Mouse (Mus musculus) hindbrain, embryonic 10.5 days (tissue): Measurements from ENCODE around the gene Lrtm2. TPM values are rescaled to one million over a fixed set of nuclear protein-coding genes. Genes with fewer than 3 reads are reported as not detected.

Experiments used
- DNase-seq: peaks from one replicate; pipeline ENCODE4 v3.0.0-alpha.2; 2017; ENCODE audit warnings: low spot score
- H3K27ac ChIP-seq: fragments of 300-500 bp; sonication (generic); 2 replicates; pipeline ENCODE4 v1.5.1; 2016; ENCODE audit warnings: mild to moderate bottlenecking, moderate library complexity
- H3K27me3 ChIP-seq: fragments of 300-500 bp; sonication (generic); 2 replicates; pipeline ENCODE4 v1.6.1; 2016; ENCODE audit warnings: mild to moderate bottlenecking; ENCODE audit not compliant: poor library complexity, insufficient read depth, severe bottlenecking
- H3K36me3 ChIP-seq: fragments of 300-500 bp; sonication (generic); 2 replicates; pipeline ENCODE4 v1.6.1; 2016; ENCODE audit warnings: mild to moderate bottlenecking, moderate library complexity
- H3K4me1 ChIP-seq: fragments of 300-500 bp; sonication (generic); replicated peaks from 2 replicates; pipeline ENCODE4 v1.6.1; 2016; ENCODE audit warnings: mild to moderate bottlenecking
- H3K4me3 ChIP-seq: fragments of 300-500 bp; sonication (generic); 2 replicates; pipeline ENCODE4 v1.5.1; 2016; ENCODE audit warnings: mild to moderate bottlenecking, moderate library complexity
- H3K9me3 ChIP-seq: fragments of 300-500 bp; sonication (generic); 2 replicates; pipeline ENCODE4 v1.6.1; 2016; ENCODE audit warnings: mild to moderate bottlenecking, moderate library complexity
- WGBS: fragments of 180-500 bp; shearing (Covaris S2); methylation state at CpG from one replicate; pipeline ENCODE4 v1.1.7; 2016; 5-methylcytosine and 5-hydroxymethylcytosine counted together
- polyA plus RNA-seq: library from polyadenylated mRNA; unstranded; fragments of >200 nt; fragmentation: Nextera tagmentation; extraction: Ambion mirVana; gene quantifications from 2 replicates; pipeline ENCODE4 v1.2.1, GENCODE M21; 2016

Gene Lrtm2
- polyA plus RNA-seq, 1 experiment from 2014 or later: 0.16 TPM

GRCm38 (mm10) chr6:119352501-119352900 is 21.9 kb upstream of the Lrtm2 start:
- Histone ChIP-seq H3K4me1 (no peaks in the 10 kb centered on the region; the same call in 1 of the 2 replicates), H3K27ac (no peak overlapping the region), H3K9me3 (no peaks in the 10 kb centered on the region), H3K27me3 (no peaks in the 10 kb centered on the region), H3K4me3 (no peak overlapping the region), H3K36me3 (peaks cover 52% of the 10 kb centered on the region)
- WGBS: 92% methylated on average over 6 of the region's 6 CpGs
- DNase-seq: no peak

DNA sequence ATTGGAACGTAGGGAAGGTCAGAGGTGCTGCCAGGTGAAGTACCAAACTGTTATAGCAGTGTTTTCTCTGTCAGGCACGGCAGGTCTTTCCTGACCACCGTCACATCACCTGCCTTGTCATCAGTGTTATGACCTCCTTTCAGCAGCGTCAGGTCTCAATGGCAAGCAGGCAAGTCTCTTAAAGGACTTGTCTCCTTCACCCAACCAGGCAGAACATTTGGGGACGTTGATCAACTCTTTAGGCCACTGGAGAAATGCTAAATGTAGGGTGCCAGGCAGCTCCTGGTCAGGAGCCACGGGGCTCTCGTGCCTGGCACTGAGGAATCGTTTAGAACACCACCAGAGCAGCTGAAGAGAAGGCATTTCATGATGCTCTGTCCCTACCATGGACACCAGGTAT is 21.1 kb upstream of the Lrtm2 start:
- Histone ChIP-seq H3K27ac (no peak overlapping the region), H3K9me3 (no peaks in the 10 kb centered on the region), H3K27me3 (no peaks in the 10 kb centered on the region), H3K4me3 (no peak overlapping the region), H3K4me1 (peaks cover 5% of the 10 kb centered on the region; the same call in 1 of the 2 replicates), H3K36me3 (peaks cover 43% of the 10 kb centered on the region)
- no peak for DNase-seq
- 86% methylated on average over 8 of the region's 8 CpGs for WGBS

GRCm38 (mm10) chr6:119350703-119351198 is 20.2 kb upstream of the Lrtm2 start:
- Histone ChIP-seq H3K36me3 (peaks cover 34% of the 10 kb centered on the region), H3K27ac (no peak overlapping the region), H3K4me1 (peaks cover 5% of the 10 kb centered on the region; the same call in 1 of the 2 replicates), H3K4me3 (no peak overlapping the region), H3K27me3 (no peaks in the 10 kb centered on the region), H3K9me3 (no peaks in the 10 kb centered on the region)
- no peak for DNase-seq
- 89% methylated on average over 9 of the region's 9 CpGs for WGBS

DNA sequence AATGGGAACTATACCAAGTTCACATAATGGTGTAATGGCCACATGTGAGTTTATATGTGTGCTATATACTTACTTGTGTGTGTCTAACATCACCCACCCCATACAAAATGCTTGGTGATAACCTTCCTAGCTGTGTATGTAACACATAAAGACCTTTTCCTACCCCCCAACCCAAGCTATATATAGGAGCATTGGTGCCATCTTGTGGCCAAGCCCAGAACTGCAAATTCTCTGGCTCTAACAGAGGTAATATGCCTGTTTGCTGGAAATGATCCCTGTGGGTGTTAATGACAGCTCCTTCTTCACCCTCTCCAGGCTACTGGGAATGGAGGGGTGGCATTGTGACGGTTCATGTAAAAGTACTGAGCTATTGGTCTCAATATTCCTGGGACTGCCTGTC is 17.7 kb upstream of the Lrtm2 start:
- H3K27ac ChIP-seq: no peak overlapping the region; the same call in 1 of the 2 replicates
- no peaks in the 10 kb centered on the region for H3K27me3 ChIP-seq
- peaks cover 5% of the 10 kb centered on the region; the same call in 1 of the 2 replicates for H3K4me1 ChIP-seq
- peaks cover 9% of the 10 kb centered on the region for H3K36me3 ChIP-seq
- H3K9me3 ChIP-seq: no peaks in the 10 kb centered on the region
- WGBS: 3% methylated on average over 1 of the region's 1 CpGs
- no peak overlapping the region for H3K4me3 ChIP-seq
- peak; percentile 86 for DNase-seq

DNA sequence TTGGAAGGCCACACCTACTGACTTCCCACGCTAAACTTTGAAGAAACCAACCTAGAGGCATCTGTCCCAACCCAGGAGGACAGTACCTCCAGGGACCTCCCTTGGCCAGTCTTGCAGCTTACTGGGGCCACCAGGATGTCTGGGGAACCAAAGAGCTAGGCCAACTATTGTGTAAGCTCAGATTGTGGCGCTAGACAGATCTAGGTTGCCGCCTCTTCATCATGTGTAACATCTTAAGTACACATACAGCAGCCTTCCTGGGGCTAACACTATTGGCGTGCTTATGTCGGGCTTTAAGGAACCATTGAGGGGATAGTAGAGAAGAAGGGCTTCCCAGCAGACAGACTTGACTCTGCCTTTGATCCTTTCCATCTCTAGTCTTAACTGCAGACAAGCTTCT is 17.2 kb upstream of the Lrtm2 start:
- WGBS: 79% methylated on average over 5 of the region's 5 CpGs
- Histone ChIP-seq H3K27ac (no peak overlapping the region), H3K4me1 (peaks cover 5% of the 10 kb centered on the region; the same call in 1 of the 2 replicates), H3K4me3 (no peak overlapping the region), H3K9me3 (no peaks in the 10 kb centered on the region), H3K36me3 (peaks cover 7% of the 10 kb centered on the region; the same call in 1 of the 2 replicates), H3K27me3 (no peaks in the 10 kb centered on the region)
- DNase-seq: no peak

- Histone ChIP-seq H3K9me3 (no peaks in the 10 kb centered on the region), H3K4me3 (no peak overlapping the region), H3K4me1 (peaks cover 5% of the 10 kb centered on the region; the same call in 1 of the 2 replicates), H3K36me3 (no peaks in the 10 kb centered on the region), H3K27ac (no peak overlapping the region), H3K27me3 (no peaks in the 10 kb centered on the region)
- 75% methylated on average over 10 of the region's 10 CpGs for WGBS
- no peak for DNase-seq
Measured at GRCm38 (mm10) chr6:119346257-119346656, 15.7 kb upstream of the Lrtm2 start.

- DNase-seq: no peak
- Histone ChIP-seq H3K27me3 (no peaks in the 10 kb centered on the region), H3K27ac (0 out of 2 replicates have a peak overlapping the region, but pooled peaks have one; percentile 40), H3K9me3 (no peaks in the 10 kb centered on the region), H3K4me3 (no peak overlapping the region), H3K4me1 (peaks cover 27% of the 10 kb centered on the region), H3K36me3 (no peaks in the 10 kb centered on the region)
Measured at GRCm38 (mm10) chr6:119341409-119341808, 10.8 kb upstream of the Lrtm2 start.

- no peak overlapping the region; the same call in 1 of the 2 replicates for H3K4me3 ChIP-seq
- H3K36me3 ChIP-seq: no peaks in the 10 kb centered on the region
- WGBS: 25% methylated on average over 11 of the region's 11 CpGs
- peak overlapping the region; percentile 73 for H3K27ac ChIP-seq
- H3K4me1 ChIP-seq: peaks cover 43% of the 10 kb centered on the region
- DNase-seq: no peak
- H3K27me3 ChIP-seq: peaks cover 26% of the 10 kb centered on the region; the same call in 1 of the 2 replicates
- H3K9me3 ChIP-seq: no peaks in the 10 kb centered on the region
Measured at GRCm38 (mm10) chr6:119338121-119338912, 7.8 kb upstream of the Lrtm2 start.

DNA sequence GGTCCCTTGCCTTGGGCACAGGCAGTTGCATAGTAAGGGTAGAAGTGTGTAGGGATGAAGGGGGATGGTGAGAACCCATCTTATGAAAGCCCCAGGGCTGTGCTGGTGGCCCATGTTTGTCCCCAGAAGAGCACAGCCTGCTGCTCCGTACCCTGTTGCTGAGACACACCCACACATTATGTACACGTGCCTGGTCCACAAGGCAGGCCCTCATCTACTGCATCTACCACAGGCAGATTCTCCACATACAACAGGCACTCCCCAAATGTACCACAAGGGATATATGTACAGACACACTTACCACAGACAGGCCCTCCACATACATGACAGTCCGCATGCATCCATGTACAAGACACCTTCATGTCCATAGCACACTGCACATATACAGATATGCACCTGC is 6.7 kb upstream of the Lrtm2 start:
- H3K9me3 ChIP-seq: no peaks in the 10 kb centered on the region
- WGBS: 65% methylated on average over 3 of the region's 3 CpGs
- DNase-seq: no peak
- H3K27me3 ChIP-seq: peaks cover 35% of the 10 kb centered on the region
- H3K4me3 ChIP-seq: no peak overlapping the region
- no peaks in the 10 kb centered on the region for H3K36me3 ChIP-seq
- peaks cover 48% of the 10 kb centered on the region for H3K4me1 ChIP-seq
- H3K27ac ChIP-seq: no peak overlapping the region

GRCm38 (mm10) chr6:119336124-119336523 is 5.6 kb upstream of the Lrtm2 start:
- WGBS: 84% methylated on average over 7 of the region's 7 CpGs
- DNase-seq: no peak
- Histone ChIP-seq H3K27me3 (peaks cover 47% of the 10 kb centered on the region), H3K4me1 (peaks cover 50% of the 10 kb centered on the region), H3K9me3 (no peaks in the 10 kb centered on the region), H3K27ac (peak overlapping the region; percentile 23; the same call in 1 of the 2 replicates), H3K4me3 (no peak overlapping the region), H3K36me3 (no peaks in the 10 kb centered on the region)

DNA sequence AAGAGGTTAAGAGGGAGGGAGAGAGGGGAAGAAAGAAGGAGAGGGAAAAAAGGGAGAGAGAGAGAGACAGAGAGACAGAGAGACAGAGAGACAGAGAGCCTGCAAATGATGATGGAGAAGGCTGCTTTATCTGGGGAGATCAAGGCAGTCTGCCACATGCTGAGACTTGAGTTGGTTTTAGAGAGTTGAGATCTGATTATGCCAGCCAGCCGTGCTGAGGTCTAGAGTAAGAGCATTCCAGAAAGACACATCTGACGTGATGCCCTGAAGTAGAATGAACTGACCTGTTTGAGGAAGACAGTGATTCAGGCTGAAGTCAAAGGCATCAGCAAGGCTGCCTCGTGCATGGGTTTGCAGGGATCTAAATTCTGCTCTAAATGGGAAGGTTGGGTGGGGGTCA is 3.3 kb upstream of the Lrtm2 start:
- H3K36me3 ChIP-seq: no peaks in the 10 kb centered on the region
- no peak overlapping the region for H3K4me3 ChIP-seq
- H3K9me3 ChIP-seq: no peaks in the 10 kb centered on the region
- H3K4me1 ChIP-seq: peaks cover 71% of the 10 kb centered on the region
- H3K27ac ChIP-seq: no peak overlapping the region
- peaks cover 70% of the 10 kb centered on the region for H3K27me3 ChIP-seq
- no peak for DNase-seq
- WGBS: 44% methylated on average over 3 of the region's 3 CpGs

GRCm38 (mm10) chr6:119333202-119333601 is 2.6 kb upstream of the Lrtm2 start:
- Histone ChIP-seq H3K36me3 (no peaks in the 10 kb centered on the region), H3K27ac (no peak overlapping the region; the same call in 1 of the 2 replicates), H3K27me3 (peaks cover 76% of the 10 kb centered on the region), H3K4me1 (peaks cover 71% of the 10 kb centered on the region), H3K9me3 (no peaks in the 10 kb centered on the region), H3K4me3 (no peak overlapping the region)
- WGBS: 32% methylated on average over 3 of the region's 3 CpGs
- DNase-seq: no peak

DNA sequence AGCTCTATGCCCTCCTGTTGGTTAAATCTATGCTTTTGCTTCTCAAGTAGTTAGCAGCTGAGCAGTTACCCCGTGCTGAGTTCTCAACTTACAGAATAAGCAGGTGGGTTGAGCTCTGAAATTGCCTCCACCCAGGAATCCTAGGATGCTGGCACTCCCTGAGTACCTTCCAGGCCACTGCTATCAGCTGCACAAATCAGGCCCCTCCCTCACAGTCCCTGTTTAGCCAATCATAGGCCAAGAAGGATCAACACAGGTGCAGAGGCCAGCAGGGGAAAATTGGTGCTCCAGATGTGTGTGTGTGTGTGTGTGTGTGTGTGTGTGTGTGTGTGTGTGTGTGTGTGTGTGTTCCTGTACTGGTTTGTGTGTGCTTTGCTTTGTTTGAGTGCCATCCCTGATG is 1.5 kb upstream of the Lrtm2 start:
- H3K27me3 ChIP-seq: peaks cover 87% of the 10 kb centered on the region
- no peak for DNase-seq
- WGBS: 15% methylated on average over 1 of the region's 1 CpGs

More for the DNA sequence above, 1.5 kb upstream of the Lrtm2 start:
- Histone ChIP-seq H3K27ac (no peak overlapping the region), H3K36me3 (no peaks in the 10 kb centered on the region), H3K9me3 (no peaks in the 10 kb centered on the region), H3K4me3 (no peak overlapping the region), H3K4me1 (peaks cover 62% of the 10 kb centered on the region)
